Mouse (Mus musculus) naive thymus-derived CD4-positive, alpha-beta T cell, adult 5 months (primary cell): ENCODE measurements around the gene Btbd35f5. TPM values are rescaled to one million over a fixed set of nuclear protein-coding genes. Genes with fewer than 3 reads are reported as not detected.

Experiments
- polyA plus RNA-seq: library from polyadenylated mRNA; unstranded; fragments of 100-300 nt; shearing (Covaris generic); gene quantifications from one replicate; pipeline ENCODE4 v1.2.1, GENCODE M21; 2017

Btbd35f5 gene
- polyA plus RNA-seq, result not detected

GRCm38 (mm10) chrX:32973597-32973996, at the start of gene Btbd35f5:
TSS of gene Btbd35f5 (plus strand) at chrX:32973897.

DNA sequence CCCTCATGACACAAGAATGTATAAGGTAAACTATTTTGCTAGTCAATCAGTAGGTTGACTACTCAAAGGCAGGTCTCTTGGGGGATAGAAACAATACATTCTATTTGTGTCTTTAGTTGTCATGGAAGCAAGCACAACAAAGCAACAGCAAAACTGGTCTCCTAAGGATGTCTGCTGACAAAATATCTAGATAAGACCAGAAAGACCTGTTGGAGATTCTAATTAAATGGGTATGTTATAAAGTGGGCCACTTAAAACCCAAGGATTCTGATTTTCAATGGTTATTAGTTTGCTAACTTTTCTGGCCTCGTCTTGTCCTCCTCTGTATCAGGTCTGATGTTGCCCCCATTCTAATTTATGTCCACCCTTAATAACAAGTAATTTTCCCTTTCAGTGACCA, 32.2 kb upstream of the Btbd35f5 start, which contains the start of gene Gm21789:
Gene Gm21789 (plus strand): TSS at position 301 of the 400 bp plus-strand sequence.

Other genes with a start within 250 kb of the Btbd35f5 start
- gene Btbd35f21, start 247.8 kb upstream of the Btbd35f5 start, polyA plus RNA-seq, result not detected
- gene Btbd35f30, start 79.3 kb upstream of the Btbd35f5 start, polyA plus RNA-seq, result not detected
- not detected for gene Gm21789, start 32.1 kb upstream of the Btbd35f5 start, polyA plus RNA-seq